Mouse (Mus musculus) monocyte, adult 2 months (primary cell): ENCODE data around the gene Ndufb4.
"Not testable (repeated sequence)": the region's sequence is repeated elsewhere in the genome, so short reads cannot be mapped to it uniquely, and the experiment has no call there.

ENCODE experiments used
- DNase-seq, 2 experiments: peaks; one replicate each; pipeline ENCODE4 v3.0.0; 2022; ENCODE audit warnings: low spot score in 2 of 2, low read depth in 1 of 2

The Ndufb4 gene

DNA sequence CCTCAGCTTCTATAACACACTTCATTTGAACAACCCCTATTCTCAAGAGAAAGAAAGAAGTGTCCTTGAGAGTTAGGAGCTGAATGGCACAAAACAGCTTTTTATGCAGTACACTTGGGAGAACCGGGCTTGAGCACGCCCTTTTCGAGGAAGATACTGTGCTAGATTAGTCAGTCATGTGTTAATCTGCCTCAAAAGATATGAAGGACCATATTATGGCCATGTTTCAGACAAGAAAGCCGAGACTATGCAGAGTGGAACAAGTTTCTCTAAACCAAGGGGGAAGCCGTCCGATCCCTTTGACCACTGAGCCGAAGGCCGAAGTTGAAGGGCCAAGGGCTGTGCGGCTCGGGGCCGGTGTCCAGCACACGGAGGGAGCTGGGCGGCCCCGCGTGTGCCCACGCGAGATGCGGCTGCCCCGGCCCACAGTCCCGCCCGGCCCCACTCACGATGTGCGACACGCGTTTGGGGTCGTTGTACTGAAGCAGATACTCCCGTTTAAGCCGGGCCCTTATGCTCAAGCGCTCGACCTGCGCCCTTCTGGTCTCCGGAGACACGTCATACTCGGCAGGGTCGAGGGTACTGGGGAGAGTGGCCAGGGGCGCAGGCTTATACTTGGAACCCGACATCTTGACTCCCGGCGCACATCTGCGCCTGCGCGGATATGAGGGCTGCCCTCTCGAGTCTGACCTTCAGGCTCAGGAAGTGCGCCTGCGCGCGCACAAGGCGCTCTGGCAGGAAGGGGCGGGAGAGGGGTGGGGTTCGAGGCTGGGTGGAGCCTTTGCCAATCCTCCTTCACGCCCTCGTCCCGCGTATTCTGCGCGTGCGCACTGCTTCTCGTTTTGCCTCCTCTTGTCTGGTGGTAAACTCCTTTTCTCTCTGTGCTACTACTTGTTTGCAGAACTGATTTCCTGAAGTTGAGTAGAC is at the start of gene Ndufb4:
Gene Ndufb4 (minus strand): TSS at position 723 of the 927 bp plus-strand sequence.
- DNase-seq, result peak; percentile 69 to 84

DNA sequence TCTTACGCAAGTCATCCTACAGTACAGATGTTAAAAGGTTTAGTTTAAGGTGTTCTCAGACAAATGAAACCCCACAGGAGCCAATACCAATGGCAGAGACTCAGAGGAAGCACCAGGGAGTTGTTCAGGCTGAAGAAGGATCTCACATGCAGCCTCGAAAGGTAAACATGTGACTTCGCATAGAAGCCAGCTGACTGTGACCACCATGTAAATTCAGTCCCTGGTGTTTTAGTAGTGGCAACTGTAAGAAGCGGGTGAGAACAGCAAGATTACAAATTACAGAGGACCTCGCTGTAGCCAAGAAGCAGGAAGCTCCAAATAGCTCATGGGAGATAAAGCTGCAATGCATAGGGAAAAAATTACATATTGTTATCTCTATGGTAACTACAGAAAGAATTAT is 49.6 kb upstream of the Ndufb4 start:
- DNase-seq, result no peak

- not testable (repeated sequence) for DNase-seq
Measured at GRCm38 (mm10) chr16:37700071-37700470, 45.8 kb upstream of the Ndufb4 start.

DNA sequence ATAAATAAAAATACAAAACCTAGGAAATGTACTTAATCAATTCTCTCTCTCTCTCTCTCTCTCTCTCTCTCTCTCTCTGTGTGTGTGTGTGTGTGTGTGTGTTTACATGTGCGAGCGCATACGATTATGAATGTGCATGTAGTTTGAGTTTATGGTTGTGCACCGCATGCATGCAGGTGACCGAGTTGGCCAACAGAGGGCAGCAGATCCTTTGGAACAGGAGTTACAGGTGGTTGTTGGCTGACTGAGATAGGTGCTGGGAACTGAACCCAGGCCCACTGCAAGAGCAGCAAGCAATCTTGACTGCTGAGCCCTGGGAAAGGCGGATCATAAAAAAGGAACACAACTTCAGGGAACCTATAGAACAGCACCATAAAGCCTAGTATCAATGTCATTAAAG is 44.5 kb upstream of the Ndufb4 start:
- DNase-seq, result no peak

DNA sequence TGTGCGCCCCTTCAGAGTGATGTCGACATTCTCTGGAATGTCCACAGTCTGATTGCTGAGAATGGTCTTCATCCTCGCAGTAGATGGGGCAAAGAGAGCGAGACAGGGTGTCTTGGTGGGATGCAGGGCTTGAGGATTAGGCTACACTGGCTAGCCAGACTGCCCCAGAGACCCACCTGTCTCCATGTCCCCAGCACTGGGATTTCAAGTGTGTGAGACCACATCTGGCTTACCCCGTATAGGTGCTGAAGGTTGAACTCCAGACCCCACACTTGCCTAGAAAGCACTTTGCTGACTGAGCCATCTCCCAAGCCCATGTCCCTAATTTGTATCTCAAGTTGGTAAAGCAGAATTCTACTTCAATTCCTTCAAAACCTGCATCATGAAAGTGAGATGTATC is 43.0 kb upstream of the Ndufb4 start:
- DNase-seq, result no peak

DNA sequence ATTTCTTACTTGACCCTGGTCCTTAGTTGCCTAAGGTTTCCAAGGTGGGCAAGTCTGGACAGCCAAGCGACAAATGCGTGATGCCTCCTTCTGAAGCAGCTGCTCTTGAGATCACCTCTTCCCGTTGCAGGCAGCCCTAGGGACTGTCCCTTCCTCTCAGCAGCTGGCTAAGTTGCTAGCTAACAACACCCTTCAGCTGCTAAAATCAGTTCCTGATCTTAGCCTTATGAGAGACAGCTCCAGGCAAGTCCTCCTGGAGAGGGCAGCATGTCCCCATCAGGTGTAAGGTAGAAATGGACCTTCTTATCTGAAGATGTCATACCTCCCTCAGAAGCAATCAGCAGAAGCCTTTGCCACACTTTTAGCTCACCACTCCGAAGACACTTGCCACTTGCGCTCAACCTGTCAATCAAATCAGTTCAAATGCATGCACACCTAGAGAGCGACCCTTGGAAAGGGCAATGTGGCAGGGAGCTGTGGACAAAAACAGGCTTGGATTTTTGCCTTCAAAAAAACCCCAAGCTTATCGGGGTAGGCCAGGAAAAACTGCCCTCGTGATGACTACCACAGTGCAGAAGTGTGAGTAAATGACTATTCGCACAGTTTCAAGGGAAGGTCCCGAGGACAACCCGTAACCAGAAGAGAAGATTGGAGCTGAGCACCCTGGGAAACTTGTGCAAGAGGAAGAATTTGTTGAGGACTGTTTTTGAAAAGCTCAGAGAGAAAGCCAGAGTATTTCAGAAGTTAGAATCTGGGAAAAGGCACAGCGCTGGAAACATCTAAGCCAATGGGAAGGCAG is 36.9 kb upstream of the Ndufb4 start:
- DNase-seq, result no peak

- no peak for DNase-seq
Measured at GRCm38 (mm10) chr16:37690465-37690864, 36.2 kb upstream of the Ndufb4 start.

- no peak for DNase-seq
Measured at GRCm38 (mm10) chr16:37689934-37690333, 35.7 kb upstream of the Ndufb4 start.

DNA sequence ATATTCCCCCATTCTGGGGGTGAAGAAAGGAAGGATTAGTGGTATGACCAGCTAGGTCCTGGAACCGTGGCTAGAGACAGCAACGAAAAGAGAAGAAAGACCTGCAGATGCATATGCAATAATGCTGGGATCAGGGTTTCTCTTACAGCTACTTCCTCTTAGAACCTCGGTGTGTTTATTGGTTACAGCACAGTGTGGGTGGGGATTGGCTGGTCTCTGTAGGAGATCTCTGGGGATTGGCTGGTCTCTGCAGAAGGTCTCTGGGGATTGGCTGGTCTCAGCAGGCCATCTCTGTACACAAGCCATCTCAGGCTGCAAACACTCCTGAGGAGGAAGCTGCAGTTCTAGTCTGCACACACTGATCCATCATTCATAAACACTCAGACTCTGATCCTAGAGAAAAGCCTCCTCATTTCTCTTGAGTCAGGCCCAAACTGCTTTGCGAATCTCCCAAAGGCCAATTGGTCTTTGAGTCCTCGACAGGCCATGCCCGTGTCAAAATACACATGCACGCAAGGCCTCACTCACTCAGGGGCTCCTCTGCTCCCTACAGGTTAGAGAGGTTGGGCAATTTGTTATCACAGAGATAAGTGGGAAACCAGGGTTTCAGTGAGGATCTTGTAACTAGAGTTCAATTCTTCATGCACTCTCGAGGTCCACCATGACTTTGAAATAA is 35.1 kb upstream of the Ndufb4 start:
- peak; percentile 38 to 44 for DNase-seq

DNA sequence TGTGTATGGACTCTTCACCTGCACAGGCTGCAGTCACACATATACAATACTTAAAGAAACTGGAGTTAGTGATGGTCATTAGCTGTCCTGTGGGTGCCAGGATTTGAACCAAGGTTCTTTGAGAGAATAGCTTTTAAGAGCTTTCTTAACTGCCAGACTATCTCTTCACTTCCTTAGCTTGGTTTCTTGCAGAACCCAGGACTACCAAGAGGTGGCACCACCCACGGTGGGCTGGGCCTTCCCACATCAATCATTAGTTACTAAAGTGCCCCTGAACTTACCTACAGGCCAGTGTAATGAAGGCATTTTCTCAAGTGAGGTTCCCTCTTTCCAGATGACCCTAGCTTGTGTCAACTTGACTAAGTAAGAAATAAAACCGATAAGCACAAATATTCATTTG is 33.9 kb upstream of the Ndufb4 start:
- no peak for DNase-seq

GRCm38 (mm10) chr16:37687301-37687980 is 33.2 kb upstream of the Ndufb4 start:
- no peak for DNase-seq

- no peak for DNase-seq
Measured at GRCm38 (mm10) chr16:37686834-37687233, 32.6 kb upstream of the Ndufb4 start.

GRCm38 (mm10) chr16:37685946-37686600 is 31.8 kb upstream of the Ndufb4 start:
- DNase-seq, result no peak

DNA sequence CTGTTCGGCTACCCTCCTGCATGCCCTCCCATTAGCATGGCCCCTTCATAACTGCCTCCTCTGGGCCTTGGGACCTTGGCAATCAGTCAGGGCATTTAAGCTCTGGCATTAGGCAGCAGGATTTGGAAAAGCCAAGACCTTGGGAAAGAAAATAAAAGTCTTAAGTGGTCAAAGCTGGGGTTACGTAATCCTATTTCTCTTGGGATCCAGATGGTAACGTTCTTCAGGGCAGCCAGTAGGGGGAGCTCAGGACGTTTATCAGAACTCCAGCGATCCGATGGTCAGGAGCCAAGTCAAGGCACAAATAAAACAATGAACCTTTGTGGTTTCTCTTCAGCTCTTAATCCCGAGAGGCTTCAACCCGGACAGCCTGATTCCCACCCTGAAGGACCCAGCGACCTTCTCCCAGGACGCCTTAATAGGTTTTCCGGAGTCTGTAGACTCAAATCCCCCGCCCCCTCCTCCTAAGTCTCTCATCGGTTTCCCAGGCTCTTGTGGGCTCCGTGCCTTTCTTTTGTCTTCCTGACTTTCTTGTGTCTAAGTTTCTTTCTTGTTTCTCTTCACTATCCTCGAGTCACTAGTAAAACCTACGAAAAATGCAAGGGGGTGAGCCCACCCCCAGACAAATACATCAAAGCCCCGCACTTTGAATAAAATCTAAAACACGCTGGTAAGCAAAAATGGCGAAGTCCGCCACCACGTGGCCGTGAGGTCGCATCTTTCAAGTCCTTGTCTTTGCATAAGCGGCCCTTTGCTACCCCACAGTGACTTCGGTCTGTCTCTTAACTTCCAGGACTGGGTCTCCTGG is 30.6 kb upstream of the Ndufb4 start:
- peak in 1 of 2 experiments; percentile 52 for DNase-seq

GRCm38 (mm10) chr16:37684259-37684633 is 30.0 kb upstream of the Ndufb4 start:
- DNase-seq, result no peak

GRCm38 (mm10) chr16:37683154-37684130 is 29.2 kb upstream of the Ndufb4 start:
- no peak for DNase-seq

DNA sequence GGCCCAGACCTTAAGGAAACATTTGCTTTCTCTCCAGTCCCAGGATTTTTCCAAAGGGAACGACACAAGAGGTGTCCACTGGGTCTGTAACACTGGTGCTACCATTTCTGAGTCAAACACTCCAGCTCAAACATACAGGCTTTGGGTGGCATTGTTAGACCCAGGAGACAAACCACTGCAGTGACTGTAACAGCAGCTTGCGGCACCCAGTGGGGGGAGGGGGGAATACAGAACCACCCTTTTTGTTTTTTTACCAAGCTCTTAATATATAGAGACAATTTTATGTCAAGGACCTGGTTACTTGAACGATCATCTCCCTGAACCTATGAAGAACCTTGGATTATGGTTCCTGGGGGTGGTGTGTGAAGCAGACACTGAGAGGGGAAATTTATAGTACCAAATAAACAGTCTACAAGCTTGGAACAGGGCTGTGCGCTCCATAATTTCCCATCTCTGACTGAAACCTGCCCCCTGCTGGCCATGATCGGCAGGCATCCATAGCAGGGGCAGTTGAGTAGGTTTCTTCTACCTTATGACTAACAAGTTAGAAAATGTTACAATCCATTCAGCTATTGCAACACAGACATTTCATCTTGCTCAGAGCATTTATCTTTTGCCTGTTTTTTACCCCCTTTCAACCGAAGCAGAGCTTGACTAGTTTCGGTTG is 28.2 kb upstream of the Ndufb4 start:
- DNase-seq, result peak in 1 of 2 experiments; percentile 29

DNA sequence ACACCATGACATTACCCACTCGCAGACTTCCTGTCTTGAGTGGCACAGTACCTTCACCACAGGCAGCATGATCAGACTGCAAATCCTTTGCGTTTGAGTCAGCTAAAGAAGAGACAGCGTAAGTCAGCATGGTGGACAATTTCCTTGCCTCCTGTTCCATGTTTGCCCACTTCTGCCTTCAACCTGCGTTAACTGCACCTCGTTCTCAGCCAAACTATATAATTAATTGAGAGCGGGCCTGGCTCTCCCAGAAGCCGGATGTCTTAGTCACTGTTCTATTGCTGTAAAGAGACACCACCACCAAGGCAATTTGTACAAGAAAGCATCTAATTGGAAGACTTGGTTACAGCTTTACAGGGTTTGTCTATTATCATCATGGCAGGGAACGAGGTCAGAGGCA is 26.6 kb upstream of the Ndufb4 start:
- DNase-seq, result no peak
